Comparison of ENCODE assay signal across 8 mouse cellular contexts in the genomic region with DNA sequence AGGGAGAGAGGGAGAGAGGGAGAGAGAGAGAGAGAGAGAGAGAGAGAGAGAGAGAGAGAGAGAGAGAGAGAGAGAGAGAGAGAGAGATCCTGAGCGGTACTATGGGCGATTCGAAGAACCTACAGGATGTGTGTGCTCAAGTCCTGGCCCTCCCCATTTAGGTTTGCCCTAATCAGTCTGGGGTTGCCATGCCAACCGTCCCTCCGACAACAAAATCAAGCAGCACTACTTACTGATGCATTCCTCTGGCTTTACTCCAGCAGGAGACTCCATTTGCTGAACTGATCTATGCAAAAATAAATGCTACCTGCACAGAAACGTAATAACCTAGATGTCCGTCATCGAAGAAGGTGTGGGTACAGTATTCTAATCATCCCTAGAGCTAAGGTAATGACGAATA. TPM values are rescaled to one million over a fixed set of nuclear protein-coding genes. Genes with fewer than 3 reads are reported as not detected.
DNase-seq lines count a peak whose midpoint lies in the region; ATAC-seq lines count a peak whose summit lies in the region.

No protein-coding gene starts in this region.

- no peak for ATAC-seq in liver, embryonic 15.5 days (ENCODE audit: insufficient read depth)
- ATAC-seq in neural tube, embryonic 14.5 days (ENCODE audit: low read depth), result peak; percentile 78

- H3K36me3 ChIP-seq in liver, embryonic 15.5 days (replicated peaks), result no peaks in the 10 kb centered on the region
- no peaks in the 10 kb centered on the region for H3K36me3 ChIP-seq in neural tube, embryonic 14.5 days (ENCODE audit: control insufficient read depth, insufficient read depth, low read length)

- peaks cover 14% of the 10 kb centered on the region for H3K4me1 ChIP-seq in liver, embryonic 15.5 days (replicated peaks)
- H3K4me1 ChIP-seq in neural tube, embryonic 14.5 days (ENCODE audit: control insufficient read depth, insufficient read depth, low read length), result peaks cover 9% of the 10 kb centered on the region; the same call in 1 of the 2 replicates

- DNase-seq in ES-CJ7 (ENCODE audit: low read depth, low spot score), result peak; percentile 82
- DNase-seq in brain, adult 2 months (ENCODE audit: low read depth, low spot score), result peak; percentile 94
- peak; percentile 18 for DNase-seq in fibroblast of lung, adult 2 months (ENCODE audit: low read depth)
- peak; percentile 21 for DNase-seq in heart, postnatal 25 days (ENCODE audit: low spot score)
- peak; percentile 32 for DNase-seq in large intestine, adult 2 months (ENCODE audit: low read depth, low spot score)
- DNase-seq in thymus, postnatal 4 days, result peak; percentile 60

- H3K27me3 ChIP-seq in liver, embryonic 15.5 days, result no peaks in the 10 kb centered on the region
- no peaks in the 10 kb centered on the region for H3K27me3 ChIP-seq in neural tube, embryonic 14.5 days (ENCODE audit: control insufficient read depth, insufficient read depth, low read length)

- peak overlapping the region; percentile 64 for H3K4me3 ChIP-seq in liver, embryonic 15.5 days (replicated peaks)
- peak overlapping the region; percentile 34 for H3K4me3 ChIP-seq in neural tube, embryonic 14.5 days (ENCODE audit: low read depth, low read length)

- 23% methylated on average over 9 of the region's 9 CpGs for WGBS in large intestine, adult 2 months
- WGBS in liver, embryonic 15.5 days (ENCODE audit: insufficient replicate concordance), result 26% methylated on average over 9 of the region's 9 CpGs
- 17% methylated on average over 9 of the region's 9 CpGs for WGBS in neural tube, embryonic 14.5 days

- H3K9ac ChIP-seq in liver, embryonic 15.5 days, result peak overlapping the region; percentile 46; the same call in 1 of the 2 replicates
- H3K9ac ChIP-seq in neural tube, embryonic 14.5 days (replicated peaks; ENCODE audit: low read depth, low read length), result peak overlapping the region; percentile 41

- intact Hi-C loops in heart, postnatal 25 days (cut with DNase I), result loop anchor here (5.0 to 10.0 kb wide), 2 partner anchors 82 to 181 kb away; a partner anchor contains a TSS

- peak overlapping the region; percentile 63; the same call in 1 of the 2 replicates for H3K27ac ChIP-seq in liver, embryonic 15.5 days (replicated peaks)
- H3K27ac ChIP-seq in neural tube, embryonic 14.5 days (ENCODE audit: low read depth, low read length), result peak overlapping the region; percentile 71

- no peaks in the 10 kb centered on the region for H3K9me3 ChIP-seq in liver, embryonic 15.5 days (replicated peaks)
- no peaks in the 10 kb centered on the region for H3K9me3 ChIP-seq in neural tube, embryonic 14.5 days (ENCODE audit: control insufficient read depth, low read length)

- peak overlapping the region; percentile 73 for H3K4me2 ChIP-seq in liver, embryonic 15.5 days
- peak overlapping the region; percentile 60 for H3K4me2 ChIP-seq in neural tube, embryonic 14.5 days (ENCODE audit: low read depth, low read length)

RNA-seq across cellular contexts. Expression of a gene that starts 20.0 kb away (rescaled TPM):
- total RNA-seq in heart, postnatal 25 days (2021), result 1 to 10 TPM; 7.7 to 8.8 TPM
- polyA plus RNA-seq in large intestine, adult 2 months (2012; rRNA removed), result 3.1 and 3.4 TPM in 2 replicates
- 0.40 and 0.50 TPM in 2 replicates for polyA plus RNA-seq in liver, embryonic 15.5 days (2015; fragmentation: Nextera tagmentation; extraction: Ambion mirVana)
- polyA plus RNA-seq in neural tube, embryonic 14.5 days (2014; fragmentation: Nextera tagmentation; extraction: Ambion mirVana), result 27.7 and 33.0 TPM in 2 replicates

RNA-seq across cellular contexts. Expression of a gene that starts 49.1 kb away (rescaled TPM):
- under 1 TPM; 0.26 to 0.78 TPM for total RNA-seq in heart, postnatal 25 days (2021)
- polyA plus RNA-seq in large intestine, adult 2 months (2012; rRNA removed), result 2.5 and 3.6 TPM in 2 replicates
- 0.60 and 1.0 TPM in 2 replicates for polyA plus RNA-seq in liver, embryonic 15.5 days (2015; fragmentation: Nextera tagmentation; extraction: Ambion mirVana)
- 14.0 and 20.2 TPM in 2 replicates for polyA plus RNA-seq in neural tube, embryonic 14.5 days (2014; fragmentation: Nextera tagmentation; extraction: Ambion mirVana)

Comparison
In these comparisons a context has a peak if more than half of its experiments do, and no peak if none do; other contexts are left out.
1. DNase-seq: peak in every context shown above with its lines; median percentile 94 in brain, adult 2 months; 82 in ES-CJ7; 60 in thymus, postnatal 4 days; 32 in large intestine, adult 2 months; 21 in heart, postnatal 25 days; 18 in fibroblast of lung, adult 2 months.